ENCODE assay signal across 16 mouse cellular contexts in genomic region chr11:112278566-112278965, GRCm38 (mm10).
"Had no signal": no experiment of that assay in that cellular context is flagged by ENCODE, and none has a peak within 500 bp of the region (broad histone marks: within the 10 kb centered on the region; RNA-seq: fewer than 3 reads in every experiment).

No protein-coding gene starts in this region.

- H3K9ac ChIP-seq: liver, embryonic 13.5 days; liver, embryonic 15.5 days; liver, postnatal 0 days; lung, embryonic 14.5 days; midbrain, embryonic 12.5 days; neural tube, embryonic 12.5 days; stomach, embryonic 15.5 days had no signal

- DNase-seq: liver, embryonic 13.5 days; liver, postnatal 0 days; lung, embryonic 14.5 days; lung, postnatal 10 days; lung, postnatal 4 days; right cerebral cortex, postnatal 14 days; thymus, adult 2 months; thymus, postnatal 14 days; thymus, postnatal 36 days had no signal

- H3K9me3 ChIP-seq: liver, embryonic 13.5 days; liver, embryonic 15.5 days; midbrain, embryonic 12.5 days; neural tube, embryonic 12.5 days; stomach, embryonic 15.5 days had no signal

- H3K4me3 ChIP-seq: liver, embryonic 13.5 days; liver, embryonic 15.5 days; midbrain, embryonic 12.5 days; neural tube, embryonic 12.5 days; stomach, embryonic 15.5 days had no signal

- H3K27me3 ChIP-seq: liver, embryonic 13.5 days; liver, embryonic 15.5 days; midbrain, embryonic 12.5 days; neural tube, embryonic 12.5 days; stomach, embryonic 15.5 days had no signal

- H3K27ac ChIP-seq: liver, embryonic 13.5 days; liver, embryonic 15.5 days; midbrain, embryonic 12.5 days; neural tube, embryonic 12.5 days; stomach, embryonic 15.5 days; stomach, postnatal 0 days had no signal

- H3K36me3 ChIP-seq: liver, embryonic 13.5 days; liver, embryonic 15.5 days; midbrain, embryonic 12.5 days; neural tube, embryonic 12.5 days; stomach, embryonic 15.5 days had no signal

- H3K4me2 ChIP-seq: liver, embryonic 11.5 days; liver, embryonic 13.5 days; liver, embryonic 15.5 days; lung, embryonic 14.5 days; midbrain, embryonic 12.5 days; neural tube, embryonic 12.5 days; stomach, embryonic 15.5 days had no signal

- H3K4me1 ChIP-seq: liver, embryonic 13.5 days; liver, embryonic 15.5 days; midbrain, embryonic 12.5 days; neural tube, embryonic 12.5 days; stomach, embryonic 15.5 days had no signal

- ATAC-seq: liver, postnatal 0 days; midbrain, embryonic 16.5 days had no signal
